Mouse (Mus musculus) neural tube, embryonic 13.5 days (tissue): ENCODE results near the gene Gpr179. TPM values are rescaled to one million over a fixed set of nuclear protein-coding genes. Genes with fewer than 3 reads are reported as not detected.
"Not testable (repeated sequence)": the region's sequence is repeated elsewhere in the genome, so short reads cannot be mapped to it uniquely, and the experiment has no call there.

Experiments
- ATAC-seq: fragments of 200-750 bp; cut with Nextera tagmentation; 2 replicates; pipeline ENCODE4 v1.8.0; 2017; ENCODE audit warnings: low read depth, mild to moderate bottlenecking, moderate TSS enrichment, moderate library complexity
- H3K27ac ChIP-seq: fragments of 300-500 bp; sonication (generic); replicated peaks from 2 replicates; pipeline ENCODE4 v1.5.1; 2015; ENCODE audit warnings: moderate library complexity, mild to moderate bottlenecking, inconsistent platforms
- H3K27me3 ChIP-seq: fragments of 300-500 bp; sonication (generic); 2 replicates; pipeline ENCODE4 v1.6.1; 2015; ENCODE audit warnings: mild to moderate bottlenecking, inconsistent platforms
- H3K36me3 ChIP-seq: fragments of 300-500 bp; sonication (generic); 2 replicates; pipeline ENCODE4 v1.6.1; 2015; ENCODE audit warnings: mild to moderate bottlenecking, inconsistent platforms
- H3K4me1 ChIP-seq: fragments of 300-500 bp; sonication (generic); replicated peaks from 2 replicates; pipeline ENCODE4 v1.6.1; 2015; ENCODE audit warnings: inconsistent platforms
- H3K4me2 ChIP-seq: fragments of 300-500 bp; sonication (generic); 2 replicates; pipeline ENCODE4 v1.6.1; 2015; ENCODE audit warnings: inconsistent platforms, mild to moderate bottlenecking, moderate library complexity
- H3K4me3 ChIP-seq: fragments of 300-500 bp; sonication (generic); 2 replicates; pipeline ENCODE4 v1.5.1; 2015; ENCODE audit warnings: mild to moderate bottlenecking, inconsistent platforms
- H3K9ac ChIP-seq: fragments of 300-500 bp; sonication (generic); 2 replicates; pipeline ENCODE4 v1.6.1; 2015; ENCODE audit warnings: moderate library complexity, mild to moderate bottlenecking, inconsistent platforms
- H3K9me3 ChIP-seq: fragments of 300-500 bp; sonication (generic); 2 replicates; pipeline ENCODE4 v1.6.1; 2016; ENCODE audit warnings: inconsistent platforms
- WGBS: fragments of 180-500 bp; shearing (Covaris S2); methylation state at CpG from one replicate; pipeline ENCODE4 v1.1.7; 2015; 5-methylcytosine and 5-hydroxymethylcytosine counted together
- polyA plus RNA-seq: library from polyadenylated mRNA; unstranded; fragments of >200 nt; fragmentation: Nextera tagmentation; extraction: Ambion mirVana; gene quantifications from 2 replicates; pipeline ENCODE4 v1.2.1, GENCODE M21; 2015

Gene Gpr179
- polyA plus RNA-seq, 1 experiment from 2014 or later = 0.66 TPM

DNA sequence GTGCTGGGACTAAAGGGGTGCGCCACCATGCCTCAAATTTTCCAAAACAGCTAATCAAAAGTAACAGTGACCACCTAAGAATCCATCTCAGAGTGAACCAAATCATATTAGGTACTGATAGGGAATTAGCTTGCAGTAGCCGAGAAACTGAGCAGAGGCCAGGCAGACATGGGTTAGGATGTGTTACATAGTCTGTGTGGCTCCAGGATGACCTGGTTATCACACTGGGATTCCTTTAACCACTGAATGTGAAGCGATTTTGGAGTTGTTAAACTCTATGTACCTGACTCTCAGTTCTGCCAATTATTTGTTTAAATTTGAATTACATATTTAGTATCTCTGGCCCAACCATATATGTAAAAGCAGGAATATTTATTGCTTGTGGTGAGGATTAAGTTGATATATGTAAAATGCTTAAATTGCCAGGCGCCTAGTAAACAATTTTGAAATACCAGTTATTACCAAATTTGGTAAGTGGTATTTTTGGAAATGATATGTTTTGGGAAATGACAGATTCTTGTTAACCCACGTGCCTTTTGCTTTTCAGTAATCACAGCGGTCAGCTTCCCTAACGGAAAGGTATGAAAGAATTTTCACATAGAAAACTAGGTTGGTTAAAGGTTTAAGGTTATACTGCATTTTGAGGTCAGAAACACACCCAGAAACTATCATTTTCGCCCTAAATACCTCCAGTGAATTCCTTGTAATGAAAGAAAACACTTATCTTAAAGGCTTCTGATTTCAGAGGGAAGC lies 37.0 kb downstream of the Gpr179 start:
- Histone ChIP-seq H3K4me3 (peak overlapping the region; percentile 57), H3K9ac (peak overlapping the region; percentile 50; the same call in 1 of the 2 replicates), H3K9me3 (no peaks in the 10 kb centered on the region), H3K4me1 (peaks cover 28% of the 10 kb centered on the region), H3K27me3 (0 out of 2 replicates have a peak, but pooled peaks cover 2% of the 10 kb centered on the region), H3K27ac (peak overlapping the region; percentile 54; the same call in 1 of the 2 replicates), H3K36me3 (peaks cover 5% of the 10 kb centered on the region; the same call in 1 of the 2 replicates), H3K4me2 (peak overlapping the region; percentile 45)
- ATAC-seq = 0 out of 2 replicates have a peak, but pooled peaks have one; percentile 2
- 50% methylated on average over 8 of the region's 8 CpGs for WGBS

DNA sequence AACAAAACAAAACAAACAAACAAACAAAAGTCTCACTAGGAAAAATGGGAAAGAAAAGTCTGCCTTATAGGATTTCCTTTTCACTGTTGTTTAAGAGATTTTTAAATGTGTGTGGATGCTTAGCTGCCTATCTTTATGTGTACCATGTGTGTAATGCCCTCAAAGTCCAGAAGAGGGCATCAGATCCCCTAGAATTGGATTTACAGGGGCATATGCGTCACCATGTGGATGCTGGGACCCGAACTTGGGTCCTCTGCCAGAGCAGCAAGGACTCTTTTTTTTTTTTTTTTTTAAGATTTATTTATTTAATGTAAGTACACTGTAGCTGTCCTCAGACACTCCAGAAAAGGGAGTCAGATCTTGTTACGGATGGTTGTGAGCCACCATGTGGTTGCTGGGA lies 37.8 kb downstream of the Gpr179 start:
- Histone ChIP-seq H3K4me3 (no peak overlapping the region), H3K9ac (no peak overlapping the region), H3K27me3 (peaks cover 6% of the 10 kb centered on the region; the same call in 1 of the 2 replicates), H3K27ac (no peak overlapping the region), H3K36me3 (peaks cover 2% of the 10 kb centered on the region; the same call in 1 of the 2 replicates), H3K4me1 (peaks cover 35% of the 10 kb centered on the region), H3K9me3 (no peaks in the 10 kb centered on the region), H3K4me2 (no peak overlapping the region)
- ATAC-seq = no peak
- WGBS = 97% methylated on average over 3 of the region's 3 CpGs

DNA sequence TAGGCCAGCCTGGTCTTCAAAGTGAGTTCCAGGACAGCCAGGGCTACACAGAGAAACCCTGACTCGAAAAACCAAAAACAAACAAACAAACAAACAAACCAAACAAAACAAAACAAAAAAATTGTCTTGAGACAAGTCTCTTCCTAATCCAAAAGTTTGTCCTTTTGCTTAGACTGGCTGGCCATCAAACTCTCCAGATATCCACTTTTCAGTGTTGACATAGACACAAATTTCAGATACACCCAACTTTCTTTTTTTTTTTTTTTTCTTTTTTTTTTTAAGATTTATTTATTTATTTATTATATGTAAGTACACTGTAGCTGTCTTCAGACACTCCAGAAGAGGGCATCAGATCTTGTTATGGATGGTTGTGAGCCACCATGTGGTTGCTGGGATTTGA lies 39.0 kb downstream of the Gpr179 start:
- not testable (repeated sequence) for H3K9ac ChIP-seq, H3K27me3 ChIP-seq, H3K4me3 ChIP-seq, H3K27ac ChIP-seq, H3K9me3 ChIP-seq, H3K36me3 ChIP-seq, H3K4me2 ChIP-seq, ATAC-seq
- peaks cover 35% of the 10 kb centered on the region for H3K4me1 ChIP-seq
- 93% methylated on average over 1 of the region's 1 CpGs for WGBS

DNA sequence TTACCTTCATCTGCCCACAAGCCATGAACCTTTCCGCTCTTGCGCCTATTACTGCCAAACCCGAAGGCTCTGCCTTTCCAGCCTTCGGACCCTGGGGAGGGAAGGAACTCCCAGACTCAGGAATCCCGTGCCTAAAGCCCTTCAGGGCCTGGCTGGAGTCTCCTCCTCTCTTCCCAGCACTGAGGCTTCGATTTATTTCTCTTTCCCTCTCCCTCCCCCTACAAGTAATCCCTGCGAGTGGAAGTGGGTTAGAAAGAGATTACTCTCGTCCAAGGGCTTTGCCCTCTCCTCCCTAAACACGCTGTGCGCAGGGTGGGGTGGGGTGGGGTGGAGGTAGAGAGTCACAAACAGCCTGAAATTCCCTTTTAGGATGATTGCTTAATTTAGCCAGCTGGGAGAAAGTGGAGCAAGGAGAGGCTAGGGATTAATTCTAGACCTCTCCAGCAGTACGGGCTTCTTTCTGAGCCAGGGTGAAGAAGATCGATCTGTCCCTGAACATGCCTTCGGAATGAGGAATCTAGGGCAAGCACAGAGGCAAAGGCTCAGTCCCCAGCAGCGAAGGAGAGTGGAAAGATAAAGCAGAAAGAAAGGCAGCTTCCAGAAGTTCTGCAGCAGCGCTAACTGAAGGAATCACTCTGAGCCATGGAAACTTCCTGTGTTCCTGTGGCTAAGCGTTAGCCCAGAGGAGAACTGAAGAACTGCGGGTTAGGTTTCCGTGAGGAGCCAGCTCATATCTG lies 40.8 kb downstream of the Gpr179 start:
- 0 out of 2 replicates have a peak overlapping the region, but pooled peaks have one; percentile 38 for H3K27ac ChIP-seq
- ATAC-seq = no peak
- peaks cover 27% of the 10 kb centered on the region for H3K4me1 ChIP-seq
- H3K4me2 ChIP-seq = peak overlapping the region; percentile 72
- peaks cover 6% of the 10 kb centered on the region; the same call in 1 of the 2 replicates for H3K27me3 ChIP-seq
- WGBS = 5% methylated on average over 18 of the region's 18 CpGs
- H3K4me3 ChIP-seq = peak overlapping the region; percentile 17
- H3K9me3 ChIP-seq = no peaks in the 10 kb centered on the region
- no peaks in the 10 kb centered on the region for H3K36me3 ChIP-seq
- peak overlapping the region; percentile 44 for H3K9ac ChIP-seq

DNA sequence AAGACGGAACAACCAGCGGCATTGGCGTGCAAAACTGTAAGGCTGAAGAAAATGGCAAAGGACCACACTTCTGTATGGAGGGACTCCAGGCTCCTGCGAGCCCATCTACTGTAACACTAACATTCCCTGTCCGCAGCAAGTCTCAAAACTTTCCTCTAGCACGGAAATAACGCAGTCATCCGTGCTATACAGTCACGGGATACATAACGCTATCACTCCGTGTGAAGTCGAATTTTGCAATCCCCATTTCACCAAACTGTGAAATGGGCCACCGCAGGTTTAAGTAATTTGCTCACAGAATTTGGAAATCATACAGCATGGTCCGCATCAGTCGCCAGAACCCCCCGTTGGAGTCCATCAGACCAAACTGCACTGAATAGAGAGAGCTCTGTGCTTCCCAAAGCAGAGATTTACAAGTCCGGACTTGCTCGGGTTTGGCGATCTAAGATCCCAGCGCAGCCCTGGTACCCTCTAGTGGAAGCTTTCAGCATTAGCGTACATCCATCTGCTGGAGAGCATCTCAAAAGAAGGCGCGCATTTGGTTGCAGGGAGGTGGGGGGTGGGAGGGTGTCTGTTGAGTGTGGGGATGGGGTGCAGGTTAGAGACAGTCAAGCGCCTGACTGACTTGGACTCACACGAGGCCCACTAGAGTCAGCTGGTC lies 41.8 kb downstream of the Gpr179 start:
- H3K4me2 ChIP-seq = peak overlapping the region; percentile 72

DNA sequence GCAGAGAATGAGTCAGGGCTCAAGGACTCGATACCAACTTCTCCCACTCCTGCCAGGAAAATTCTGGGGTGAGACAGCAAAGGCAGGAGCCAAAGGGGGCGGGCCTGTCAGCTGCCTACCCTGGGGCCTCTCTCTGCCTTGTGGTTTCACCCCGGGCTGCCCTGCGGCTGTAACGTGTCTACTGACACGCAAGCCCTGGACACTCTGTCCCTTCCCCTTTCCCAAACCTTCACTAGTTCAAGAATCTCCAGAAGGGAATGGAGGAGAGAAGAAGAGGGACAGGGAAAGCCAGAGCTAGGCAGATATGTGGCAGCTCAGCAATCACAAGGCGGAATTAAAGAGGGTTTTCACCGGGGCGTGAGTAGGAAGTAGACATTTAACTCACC lies 42.4 kb downstream of the Gpr179 start:
- WGBS = 8% methylated on average over 9 of the region's 9 CpGs
- ATAC-seq = no peak
- Histone ChIP-seq H3K27me3 (peaks cover 6% of the 10 kb centered on the region; the same call in 1 of the 2 replicates), H3K4me1 (peaks cover 23% of the 10 kb centered on the region), H3K27ac (no peak overlapping the region), H3K4me3 (peak overlapping the region; percentile 39), H3K36me3 (no peaks in the 10 kb centered on the region), H3K9me3 (no peaks in the 10 kb centered on the region), H3K9ac (peak overlapping the region; percentile 61), H3K4me2 (peak overlapping the region; percentile 72)

More for the DNA sequence above, 41.8 kb downstream of the Gpr179 start:
- Histone ChIP-seq H3K4me3 (peak overlapping the region; percentile 39), H3K4me1 (peaks cover 24% of the 10 kb centered on the region), H3K27me3 (peaks cover 6% of the 10 kb centered on the region; the same call in 1 of the 2 replicates), H3K27ac (no peak overlapping the region), H3K9me3 (no peaks in the 10 kb centered on the region), H3K9ac (peak overlapping the region; percentile 61), H3K36me3 (no peaks in the 10 kb centered on the region)
- ATAC-seq = peak; percentile 82
- under 1% methylated on average over 25 of the region's 25 CpGs for WGBS

DNA sequence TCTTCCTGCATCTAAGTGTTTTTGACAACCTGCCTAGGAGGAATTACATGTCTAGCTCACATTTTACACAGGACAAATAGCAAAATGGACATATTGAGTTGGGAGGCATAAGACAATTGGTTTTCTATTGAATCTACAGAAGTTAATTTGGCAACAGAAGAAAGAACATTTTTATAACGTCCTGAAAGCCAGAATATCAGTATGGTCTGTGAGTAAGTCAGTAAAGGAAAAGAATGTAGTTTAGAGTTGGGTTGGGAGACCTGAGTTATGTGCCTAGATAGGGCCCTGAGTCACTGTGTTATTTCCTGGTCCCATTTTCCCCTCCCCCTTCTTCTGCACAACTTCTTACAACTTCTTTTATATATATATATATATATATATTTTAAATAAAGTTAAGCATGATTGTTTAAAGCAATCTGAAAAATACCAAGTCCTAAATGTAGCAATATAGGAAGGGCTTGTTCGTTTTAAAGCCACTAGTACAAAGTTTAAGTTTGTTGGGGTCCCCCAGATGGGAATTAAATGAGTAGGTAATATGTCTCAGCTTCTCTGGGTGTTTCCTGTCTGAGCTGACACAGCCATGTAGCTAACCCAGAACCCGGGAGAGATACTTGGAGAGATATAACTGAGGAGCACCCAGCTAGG lies 42.9 kb downstream of the Gpr179 start:
- no peaks in the 10 kb centered on the region for H3K36me3 ChIP-seq
- WGBS = 56% methylated on average over 3 of the region's 3 CpGs
- no peak overlapping the region for H3K27ac ChIP-seq
- H3K4me2 ChIP-seq = peak overlapping the region; percentile 72
- peak overlapping the region; percentile 61; the same call in 1 of the 2 replicates for H3K9ac ChIP-seq
- peaks cover 6% of the 10 kb centered on the region; the same call in 1 of the 2 replicates for H3K27me3 ChIP-seq
- H3K9me3 ChIP-seq = no peaks in the 10 kb centered on the region
- H3K4me3 ChIP-seq = peak overlapping the region; percentile 39; the same call in 1 of the 2 replicates
- no peak for ATAC-seq
- peaks cover 23% of the 10 kb centered on the region for H3K4me1 ChIP-seq

DNA sequence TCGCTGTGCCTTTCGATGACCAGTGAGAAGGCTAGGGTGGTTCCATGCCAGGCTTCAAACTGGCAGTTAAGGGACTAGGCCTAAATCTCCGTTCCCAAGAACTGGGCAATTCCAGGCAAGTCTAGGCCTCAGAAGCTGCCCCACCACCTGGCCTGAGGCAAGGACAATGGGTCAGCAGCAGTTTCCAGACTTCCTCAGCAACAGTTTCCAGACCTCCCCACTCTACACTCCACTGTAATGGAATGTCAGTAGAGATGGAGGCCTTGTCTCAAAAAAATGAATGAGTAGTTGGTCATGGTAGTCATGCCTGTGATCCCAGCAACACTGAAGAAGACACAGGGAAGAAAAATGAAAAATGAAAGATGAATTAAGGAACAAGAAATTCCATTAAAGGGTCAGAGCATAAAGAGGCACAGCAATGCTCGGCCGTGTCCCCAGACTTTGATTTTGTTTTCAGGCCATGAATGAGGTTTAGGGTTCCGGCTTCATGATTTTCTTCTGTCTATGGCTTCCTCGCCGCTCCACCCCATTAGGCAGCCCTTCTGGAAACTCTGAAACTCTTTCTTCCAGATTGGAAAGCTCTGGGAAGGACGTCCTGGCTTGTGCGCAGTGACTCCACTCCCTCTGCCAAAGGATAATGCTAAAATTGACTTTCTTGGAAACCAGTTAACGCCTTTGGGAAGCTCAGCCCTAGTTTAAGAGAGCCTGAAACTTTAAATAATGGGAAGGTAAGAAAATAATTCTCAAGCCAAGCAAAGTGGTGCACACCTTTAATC lies 44.4 kb downstream of the Gpr179 start:
- H3K9me3 ChIP-seq = no peaks in the 10 kb centered on the region
- 93% methylated on average over 11 of the region's 11 CpGs for WGBS
- no peak overlapping the region for H3K27ac ChIP-seq
- no peak overlapping the region for H3K4me2 ChIP-seq
- no peak overlapping the region for H3K4me3 ChIP-seq
- H3K27me3 ChIP-seq = peaks cover 6% of the 10 kb centered on the region; the same call in 1 of the 2 replicates
- H3K9ac ChIP-seq = no peak overlapping the region
- no peak for ATAC-seq
- H3K36me3 ChIP-seq = no peaks in the 10 kb centered on the region
- peaks cover 23% of the 10 kb centered on the region for H3K4me1 ChIP-seq

DNA sequence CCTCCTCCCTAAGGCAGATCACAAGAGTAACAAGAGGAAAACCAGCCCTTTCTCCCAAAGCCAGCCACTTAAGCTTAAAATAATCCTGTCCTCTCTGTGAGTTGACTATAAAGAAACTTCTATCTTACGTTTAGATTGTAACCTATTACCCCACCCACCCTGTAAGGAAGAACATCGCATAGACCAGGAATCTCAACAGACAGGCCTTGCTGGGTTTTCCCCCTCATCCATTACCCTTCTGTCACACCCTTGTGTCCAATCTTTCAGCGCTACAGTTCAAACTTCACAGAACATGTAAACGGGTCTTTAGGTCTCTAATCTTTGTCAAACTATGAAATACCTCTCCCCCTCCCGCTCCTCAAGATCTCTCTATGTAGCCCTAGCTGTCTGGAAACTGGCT lies 47.2 kb downstream of the Gpr179 start:
- Histone ChIP-seq H3K4me1 (peaks cover 4% of the 10 kb centered on the region), H3K4me3 (no peak overlapping the region), H3K4me2 (no peak overlapping the region), H3K9ac (no peak overlapping the region), H3K27me3 (peaks cover 4% of the 10 kb centered on the region; the same call in 1 of the 2 replicates), H3K36me3 (no peaks in the 10 kb centered on the region), H3K9me3 (no peaks in the 10 kb centered on the region), H3K27ac (no peak overlapping the region)
- no peak for ATAC-seq
- WGBS = 84% methylated on average over 5 of the region's 5 CpGs

DNA sequence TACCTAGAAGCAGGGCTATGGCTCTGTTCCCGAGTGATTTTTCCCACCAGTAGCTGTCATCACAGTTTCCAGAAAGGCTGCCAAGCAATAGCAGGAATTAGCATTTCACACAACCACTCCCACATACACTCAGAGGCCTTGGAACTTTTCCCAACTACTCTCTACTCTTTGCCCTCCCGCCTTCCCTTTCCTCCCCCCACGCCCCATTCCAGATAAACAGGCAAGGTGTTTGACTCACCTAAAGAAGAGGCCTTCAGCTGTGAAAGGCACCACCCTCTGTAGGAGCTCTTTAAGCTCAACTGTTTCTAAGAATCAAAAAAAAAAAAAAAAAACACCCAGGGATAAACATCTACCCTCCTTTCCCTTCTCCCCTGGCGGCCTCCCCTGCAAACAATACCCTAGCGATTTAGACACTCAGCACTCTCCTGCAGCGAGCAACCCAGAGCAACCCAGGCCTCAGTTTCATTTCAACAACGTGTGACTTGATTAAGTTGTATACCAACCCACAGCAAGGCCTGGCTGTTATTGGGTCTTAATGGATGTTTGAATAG lies 49.6 kb downstream of the Gpr179 start:
- WGBS = 35% methylated on average over 7 of the region's 7 CpGs
- no peaks in the 10 kb centered on the region for H3K9me3 ChIP-seq
- ATAC-seq = no peak
- no peak overlapping the region for H3K27ac ChIP-seq
- H3K4me3 ChIP-seq = no peak overlapping the region
- no peak overlapping the region for H3K9ac ChIP-seq
- no peaks in the 10 kb centered on the region for H3K36me3 ChIP-seq
- no peak overlapping the region for H3K4me2 ChIP-seq
- no peaks in the 10 kb centered on the region for H3K4me1 ChIP-seq
- H3K27me3 ChIP-seq = no peaks in the 10 kb centered on the region

DNA sequence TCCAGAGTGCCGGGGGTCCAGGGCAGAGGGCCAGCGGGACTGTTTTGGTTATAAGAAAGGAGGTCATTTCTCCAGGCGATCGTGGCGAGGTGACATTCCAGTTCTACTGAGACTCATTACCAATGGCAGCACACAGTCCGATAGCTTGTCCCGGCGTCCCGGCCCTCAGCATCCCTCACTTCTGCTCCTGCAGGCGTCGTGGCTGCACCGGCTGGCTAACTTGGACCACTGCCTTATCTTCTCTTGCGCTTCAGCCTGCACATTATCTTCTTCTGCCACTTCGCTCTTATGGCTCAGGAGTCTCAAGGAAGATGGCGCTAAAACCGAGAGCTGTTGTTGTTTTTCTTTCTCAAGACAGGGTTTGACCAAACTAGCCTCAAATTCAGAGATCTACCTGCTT lies 50.5 kb downstream of the Gpr179 start:
- Histone ChIP-seq H3K9ac (no peak overlapping the region), H3K36me3 (no peaks in the 10 kb centered on the region), H3K4me2 (no peak overlapping the region), H3K4me1 (no peaks in the 10 kb centered on the region), H3K9me3 (no peaks in the 10 kb centered on the region), H3K4me3 (no peak overlapping the region), H3K27me3 (no peaks in the 10 kb centered on the region), H3K27ac (no peak overlapping the region)
- 91% methylated on average over 16 of the region's 16 CpGs for WGBS
- ATAC-seq = no peak
